Mouse (Mus musculus): ENCODE results near the gene Trpc4ap. TPM values are rescaled to one million over a fixed set of nuclear protein-coding genes. Genes with fewer than 3 reads are reported as not detected.

Gene Trpc4ap
- total RNA-seq, 2 experiments from 2014 or later, result 129 to 141 TPM

GRCm38 (mm10) chr2:155645746-155646145 lies 46.4 kb downstream of the Trpc4ap start:
- no peak for DNase-seq (ENCODE audit: low spot score in 2 of 2)

DNA sequence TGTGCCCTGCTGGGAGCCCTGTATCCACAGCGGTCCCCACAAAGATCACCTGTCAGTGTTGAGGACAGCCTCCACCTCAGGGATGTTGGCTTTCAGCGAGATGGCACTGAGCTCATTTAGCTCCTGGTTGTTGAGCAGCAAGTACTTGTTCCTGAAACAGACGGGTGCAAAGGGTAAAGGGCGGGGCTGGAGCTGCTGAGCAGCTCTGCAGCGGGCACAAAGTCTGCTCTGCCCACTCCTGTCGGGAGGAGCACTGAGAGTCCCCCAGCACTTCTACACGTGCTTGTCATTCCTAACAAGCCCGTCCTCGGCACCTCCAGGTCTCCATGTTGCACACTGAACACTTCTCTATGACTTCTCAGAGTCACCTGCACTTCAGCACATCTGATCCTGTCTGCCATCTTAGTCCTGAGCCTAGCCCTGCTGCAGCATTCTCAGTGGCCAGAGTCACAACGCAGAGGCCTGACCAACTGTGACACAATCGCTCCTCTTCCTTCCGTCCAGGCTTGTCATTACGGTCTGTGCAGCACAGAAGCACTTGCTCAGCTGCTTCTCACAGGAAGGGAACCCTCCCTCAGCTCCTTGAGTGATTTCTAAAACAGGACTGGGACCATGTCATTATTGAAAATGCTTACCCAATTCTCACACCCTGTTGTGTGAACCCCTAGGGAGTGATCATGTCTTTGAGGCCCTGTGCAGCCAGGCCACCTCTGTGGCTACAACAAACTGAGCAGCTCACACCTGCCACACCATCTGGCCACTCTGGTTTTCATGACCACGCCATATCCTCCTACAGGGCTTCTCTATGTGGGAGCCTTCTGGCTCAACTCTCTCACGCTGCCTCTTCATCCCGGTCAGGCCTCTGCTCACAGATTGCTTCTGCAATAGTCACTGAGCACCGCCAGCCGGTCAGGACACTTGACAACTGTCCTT lies 50.4 kb downstream of the Trpc4ap start:
- no peak for DNase-seq (ENCODE audit: low spot score in 2 of 2)

GRCm38 (mm10) chr2:155640656-155641055 lies 51.5 kb downstream of the Trpc4ap start:
- no peak for DNase-seq (ENCODE audit: low spot score in 2 of 2)

DNA sequence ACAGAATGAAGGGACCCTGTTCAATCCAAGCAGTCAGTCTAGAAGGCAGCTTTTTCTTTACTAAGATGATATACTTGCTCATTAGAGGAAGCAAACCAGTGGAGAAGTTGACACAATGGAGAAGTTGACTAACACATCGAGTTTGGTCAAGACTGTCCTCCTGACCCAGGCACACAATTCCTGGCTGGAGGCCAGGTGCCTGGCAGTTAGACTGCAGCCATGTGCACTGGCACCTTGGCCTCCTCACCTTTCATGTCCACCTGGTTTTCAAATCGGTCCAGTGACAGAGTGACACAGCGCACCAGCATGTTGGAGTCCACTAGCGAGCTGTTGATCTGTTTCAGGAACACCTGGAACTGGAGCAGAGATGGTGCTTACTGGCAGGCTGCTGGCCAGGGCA lies 54.8 kb downstream of the Trpc4ap start:
- DNase-seq (ENCODE audit: low spot score in 2 of 2), result no peak

DNA sequence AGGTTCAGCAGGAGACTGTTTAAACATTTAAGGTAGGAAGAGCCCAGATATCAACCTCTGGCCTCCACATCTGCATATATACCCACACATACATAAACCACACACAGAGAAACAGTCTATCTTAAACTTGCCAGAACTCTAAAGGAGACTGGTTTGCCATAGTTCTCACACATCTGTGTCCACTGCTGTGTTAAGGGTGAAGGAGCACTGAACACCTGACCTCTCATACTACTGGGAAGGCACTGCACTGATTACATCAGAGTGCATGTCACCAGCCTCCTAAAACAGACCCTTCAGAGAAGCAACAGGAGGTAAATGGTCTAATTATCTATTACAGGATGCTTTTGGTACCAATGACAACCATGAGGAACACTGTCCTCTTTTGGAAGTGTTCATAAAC lies 55.3 kb downstream of the Trpc4ap start:
- no peak for DNase-seq (ENCODE audit: low spot score in 2 of 2)

GRCm38 (mm10) chr2:155635961-155636360 lies 56.2 kb downstream of the Trpc4ap start:
- no peak for DNase-seq (ENCODE audit: low spot score in 2 of 2)

DNA sequence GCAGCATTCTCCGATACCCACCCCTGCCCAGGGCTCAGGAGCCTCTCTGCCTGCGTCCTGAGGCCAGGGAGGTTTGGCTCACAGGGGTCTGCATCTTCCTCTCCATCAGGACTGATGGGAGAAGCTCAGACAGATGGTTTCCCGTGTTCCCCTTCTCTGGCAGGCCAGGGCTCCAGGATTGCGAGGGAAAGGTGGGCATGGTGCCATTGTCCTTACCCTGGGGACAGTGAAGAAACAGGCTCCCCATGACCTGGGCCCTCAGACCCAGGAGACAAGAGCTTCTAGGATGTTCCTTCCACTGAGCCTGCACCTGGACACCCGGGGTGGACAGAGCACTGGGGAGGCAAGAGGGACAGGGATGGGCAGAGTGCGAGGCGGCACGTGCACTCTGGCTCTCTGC lies 57.6 kb downstream of the Trpc4ap start:
- DNase-seq (ENCODE audit: low spot score in 2 of 2), result no peak

GRCm38 (mm10) chr2:155633731-155634130 lies 58.5 kb downstream of the Trpc4ap start:
- DNase-seq (ENCODE audit: low spot score in 2 of 2), result no peak

GRCm38 (mm10) chr2:155633121-155633520 lies 59.1 kb downstream of the Trpc4ap start:
- no peak for DNase-seq (ENCODE audit: low spot score in 2 of 2)

DNA sequence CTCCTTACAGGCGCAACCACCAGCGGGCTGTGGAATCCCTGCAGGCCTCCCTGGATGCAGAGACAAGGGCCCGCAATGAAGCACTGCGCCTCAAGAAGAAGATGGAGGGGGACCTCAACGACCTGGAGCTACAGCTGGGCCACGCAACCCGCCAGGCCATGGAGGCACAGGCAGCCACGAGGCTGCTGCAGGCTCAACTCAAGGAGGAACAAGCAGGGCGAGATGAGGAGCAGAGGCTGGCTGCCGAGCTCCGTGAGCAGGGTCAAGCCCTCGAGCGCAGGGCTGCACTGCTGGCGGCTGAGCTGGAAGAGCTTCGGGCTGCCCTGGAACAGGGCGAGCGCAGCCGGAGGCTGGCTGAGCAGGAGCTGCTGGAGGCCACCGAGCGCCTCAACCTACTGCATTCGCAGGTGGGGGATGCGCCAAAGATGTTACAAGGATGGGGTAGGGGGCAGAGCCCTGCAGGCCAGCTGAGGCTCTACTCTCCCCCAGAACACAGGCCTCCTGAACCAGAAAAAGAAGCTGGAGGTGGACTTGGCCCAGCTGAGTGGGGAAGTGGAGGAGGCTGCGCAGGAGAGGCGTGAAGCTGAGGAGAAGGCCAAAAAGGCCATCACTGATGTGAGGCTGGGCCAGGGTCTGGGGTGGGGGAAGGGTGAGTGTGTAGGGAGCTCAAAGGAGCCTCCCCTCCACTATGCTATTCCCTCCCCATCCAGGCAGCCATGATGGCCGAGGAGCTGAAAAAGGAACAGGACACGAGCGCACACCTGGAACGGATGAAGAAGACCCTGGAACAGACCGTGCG lies 59.8 kb downstream of the Trpc4ap start:
- DNase-seq (ENCODE audit: low spot score in 2 of 2), result no peak

DNA sequence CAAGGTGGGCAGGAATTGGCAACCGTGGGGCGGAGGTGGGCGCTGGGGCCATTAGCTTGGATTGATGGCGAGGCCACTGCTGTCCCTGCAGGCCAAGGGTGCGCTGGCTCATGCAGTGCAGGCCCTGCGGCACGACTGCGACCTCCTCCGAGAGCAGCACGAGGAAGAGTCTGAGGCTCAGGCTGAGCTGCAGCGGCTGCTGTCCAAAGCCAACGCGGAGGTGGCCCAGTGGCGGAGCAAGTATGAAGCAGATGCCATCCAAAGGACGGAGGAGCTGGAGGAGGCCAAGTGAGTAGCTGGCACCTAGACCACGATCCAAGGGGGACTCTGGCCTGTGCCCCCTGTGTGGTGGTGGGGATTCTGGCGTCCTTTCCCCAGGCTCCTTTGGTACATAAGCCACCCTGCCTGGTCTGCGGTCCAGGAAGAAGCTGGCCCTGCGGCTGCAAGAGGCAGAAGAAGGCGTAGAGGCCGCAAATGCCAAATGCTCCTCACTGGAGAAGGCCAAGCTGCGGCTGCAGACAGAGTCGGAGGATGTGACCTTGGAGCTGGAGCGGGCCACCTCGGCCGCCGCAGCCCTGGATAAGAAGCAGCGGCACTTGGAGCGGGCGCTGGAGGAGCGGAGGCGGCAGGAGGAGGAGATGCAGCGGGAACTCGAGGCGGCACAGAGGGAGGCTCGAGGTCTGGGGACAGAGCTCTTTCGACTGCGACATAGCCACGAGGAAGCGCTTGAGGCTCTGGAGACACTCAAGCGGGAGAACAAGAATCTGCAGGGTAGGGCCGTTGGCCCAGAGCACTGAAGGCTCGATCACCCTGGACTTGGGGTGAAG lies 61.4 kb downstream of the Trpc4ap start:
- DNase-seq (ENCODE audit: low spot score in 2 of 2), result no peak

GRCm38 (mm10) chr2:155630153-155630552 lies 62.0 kb downstream of the Trpc4ap start:
- no peak for DNase-seq (ENCODE audit: low spot score in 2 of 2)

- DNase-seq (ENCODE audit: low spot score in 2 of 2), result no peak
Measured at GRCm38 (mm10) chr2:155629231-155629661, 62.9 kb downstream of the Trpc4ap start.

GRCm38 (mm10) chr2:155628519-155628918 lies 63.7 kb downstream of the Trpc4ap start:
- no peak for DNase-seq (ENCODE audit: low spot score in 2 of 2)

DNA sequence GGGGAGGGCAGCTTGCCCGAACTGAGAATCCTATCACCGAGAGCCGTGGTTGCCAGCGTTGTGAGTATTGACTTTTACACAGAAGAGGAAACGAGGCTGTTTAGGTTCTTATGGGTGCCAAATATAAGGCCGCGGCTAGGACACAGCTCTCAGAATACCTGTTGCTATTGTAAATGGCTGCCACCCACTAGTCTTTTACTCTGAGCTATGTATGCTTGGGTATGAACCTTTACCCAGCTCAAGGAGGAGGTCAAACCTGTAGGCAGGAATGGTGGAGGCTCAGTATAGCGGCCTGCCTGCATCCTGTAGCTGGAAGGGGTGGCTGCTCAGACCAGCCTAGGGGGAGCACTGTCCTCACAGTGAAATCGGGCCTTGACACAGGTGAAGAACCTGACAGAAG lies 64.1 kb downstream of the Trpc4ap start:
- DNase-seq (ENCODE audit: low spot score in 2 of 2), result no peak

- peak; percentile 57 for DNase-seq (ENCODE audit: low spot score in 2 of 2)
Measured at GRCm38 (mm10) chr2:155627030-155627738, 65.0 kb downstream of the Trpc4ap start.

GRCm38 (mm10) chr2:155626277-155626676 lies 65.9 kb downstream of the Trpc4ap start:
- DNase-seq (ENCODE audit: low spot score in 2 of 2), result no peak

DNA sequence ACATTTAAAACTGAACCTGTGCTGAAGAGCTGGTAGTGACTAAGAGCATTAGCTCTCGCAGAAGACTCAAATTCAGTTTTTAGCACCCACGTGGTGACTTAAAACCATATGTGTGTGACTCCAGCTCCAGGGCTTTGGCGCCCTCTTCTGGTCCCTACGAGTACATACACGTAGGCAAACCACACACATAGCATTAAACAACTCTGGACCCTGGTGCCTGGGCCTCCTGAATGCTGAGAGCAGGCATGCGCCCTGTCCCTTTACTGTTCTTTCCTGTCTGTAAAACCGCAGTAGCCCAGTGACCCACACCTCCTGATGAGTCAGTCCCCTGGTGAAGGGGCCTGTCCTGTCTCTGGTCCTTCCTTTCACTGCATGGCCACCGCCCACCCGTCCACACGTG lies 67.5 kb downstream of the Trpc4ap start:
- DNase-seq (ENCODE audit: low spot score in 2 of 2), result no peak

- no peak for DNase-seq (ENCODE audit: low spot score in 2 of 2)
Measured at GRCm38 (mm10) chr2:155623996-155624395, 68.2 kb downstream of the Trpc4ap start.

GRCm38 (mm10) chr2:155622606-155623005 lies 69.6 kb downstream of the Trpc4ap start:
- no peak for DNase-seq (ENCODE audit: low spot score in 2 of 2)

GRCm38 (mm10) chr2:155619817-155620216 lies 72.4 kb downstream of the Trpc4ap start:
- peak; percentile 83 to 85 for DNase-seq (ENCODE audit: low spot score in 2 of 2)

Data from adrenal gland, postnatal 4 days (tissue).